Mouse (Mus musculus): Measurements from ENCODE around the gene Nup188.

GRCm38 (mm10) chr2:30255631-30256395 lies 30.4 kb upstream of the Nup188 start:
- no peak for TF ChIP-seq CTCF (conservative IDR thresholded peaks at IDR 0.05; ENCODE audit: low read length)
- TF ChIP-seq NANOG (IDR thresholded peaks at IDR 0.05; ENCODE audit: borderline replicate concordance, low read length): no peak

Data from E14TG2a.4 (cell line).